Mouse (Mus musculus) lung, postnatal 0 days (tissue): ENCODE measurements around the gene Gins1.

Source experiments
- CTCF ChIP-seq: IDR thresholded peaks from 2 replicates; pipeline ENCODE4 v1.5.1; 2016; ENCODE audit warnings: antibody characterized with exemption, mild to moderate bottlenecking
- EP300 ChIP-seq: IDR thresholded peaks from 2 replicates; pipeline ENCODE4 v1.6.1; 2016; ENCODE audit warnings: antibody characterized with exemption, mild to moderate bottlenecking, control low read depth

- TF ChIP-seq CTCF (no peak), EP300 (no peak)
Observed at GRCm38 (mm10) chr2:150950056-150950455, 44.9 kb downstream of the Gins1 start.
